Mouse (Mus musculus) A20 (cell line): Measurements from ENCODE around the gene Tmem169.
A peak's percentile ranks its signal among the peaks of the same experiment; 100 is the strongest.

Experiments
- DNase-seq: peaks from one replicate; pipeline ENCODE4 v3.0.0-alpha.2; 2011; ENCODE audit warnings: low read depth, low spot score

The Tmem169 gene

GRCm38 (mm10) chr1:72284539-72284938, 370 bp downstream of the Tmem169 start:
- no peak for DNase-seq

DNA sequence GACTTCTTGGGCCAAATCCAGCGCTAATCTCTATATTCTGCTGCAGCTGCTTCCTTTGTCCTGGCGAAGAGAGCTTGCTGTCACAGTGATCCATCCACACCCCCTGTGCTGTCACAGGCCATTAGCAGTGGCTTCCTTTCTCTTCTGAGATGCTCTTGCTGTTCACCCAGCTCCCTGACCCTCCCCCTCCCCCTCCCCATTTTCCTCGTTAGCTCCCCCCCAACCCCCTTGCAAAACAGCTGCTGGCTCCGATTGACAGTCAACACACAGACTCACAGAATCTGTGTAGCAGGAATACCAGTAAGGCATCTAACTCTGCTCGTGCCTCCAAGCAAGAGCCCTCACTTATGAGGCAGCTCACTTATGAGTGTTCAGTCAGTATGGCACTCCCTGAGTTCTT, 2.7 kb downstream of the Tmem169 start:
- no peak for DNase-seq

DNA sequence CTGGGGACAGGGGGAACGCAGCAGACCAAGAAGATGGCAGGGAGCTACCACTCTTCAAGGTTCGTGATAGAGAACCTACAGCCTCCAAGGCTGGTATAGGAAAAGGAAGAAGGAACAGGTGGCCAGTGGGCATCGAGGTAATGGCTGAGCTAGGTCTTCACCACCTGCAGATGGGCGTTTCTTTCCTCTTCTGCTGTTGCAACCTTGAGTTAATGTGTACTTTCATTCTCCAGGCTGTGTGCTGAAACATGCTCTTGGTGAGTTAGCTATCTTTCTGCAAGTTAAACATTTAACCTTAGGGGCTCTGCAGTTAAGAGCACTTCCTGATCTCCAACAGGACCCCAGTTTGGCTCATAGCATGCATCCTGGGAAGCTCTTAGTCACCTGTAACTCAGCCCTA, 3.7 kb downstream of the Tmem169 start:
- DNase-seq: no peak

DNA sequence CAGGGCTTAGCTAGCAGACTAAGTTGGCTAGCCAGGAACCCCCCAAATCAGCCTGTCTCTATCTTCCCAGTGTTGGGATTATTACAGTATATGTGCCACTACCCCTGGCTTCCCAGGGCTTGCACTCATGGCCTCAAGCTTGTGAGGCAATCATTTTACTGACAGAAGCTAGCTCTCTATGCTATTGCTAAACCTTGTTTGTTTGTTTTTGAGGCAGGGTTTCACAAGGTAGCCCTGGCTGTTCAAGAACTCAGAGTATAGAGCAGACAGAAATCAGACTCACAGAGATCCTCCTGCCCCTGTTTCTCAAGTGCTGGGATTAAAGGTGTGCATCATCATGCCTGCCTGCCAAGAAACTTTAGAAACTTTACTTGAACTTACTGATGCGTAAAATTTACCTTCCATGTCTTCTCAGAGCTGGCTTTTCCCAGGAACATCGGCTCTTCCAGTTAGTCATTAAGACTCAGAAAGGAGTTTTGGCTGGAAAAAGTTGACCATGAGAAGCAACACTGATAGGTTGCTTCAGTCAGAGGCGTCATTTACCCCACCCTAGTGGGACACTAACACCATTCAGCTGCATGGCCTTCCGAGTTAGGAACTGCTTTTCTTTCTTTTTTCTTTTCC, 4.5 kb downstream of the Tmem169 start:
- DNase-seq: no peak

- no peak for DNase-seq
Measured at GRCm38 (mm10) chr1:72290896-72291295, 6.7 kb downstream of the Tmem169 start.

GRCm38 (mm10) chr1:72291421-72291820, 7.3 kb downstream of the Tmem169 start:
- no peak for DNase-seq

GRCm38 (mm10) chr1:72291925-72292324, 7.8 kb downstream of the Tmem169 start:
- no peak for DNase-seq

DNA sequence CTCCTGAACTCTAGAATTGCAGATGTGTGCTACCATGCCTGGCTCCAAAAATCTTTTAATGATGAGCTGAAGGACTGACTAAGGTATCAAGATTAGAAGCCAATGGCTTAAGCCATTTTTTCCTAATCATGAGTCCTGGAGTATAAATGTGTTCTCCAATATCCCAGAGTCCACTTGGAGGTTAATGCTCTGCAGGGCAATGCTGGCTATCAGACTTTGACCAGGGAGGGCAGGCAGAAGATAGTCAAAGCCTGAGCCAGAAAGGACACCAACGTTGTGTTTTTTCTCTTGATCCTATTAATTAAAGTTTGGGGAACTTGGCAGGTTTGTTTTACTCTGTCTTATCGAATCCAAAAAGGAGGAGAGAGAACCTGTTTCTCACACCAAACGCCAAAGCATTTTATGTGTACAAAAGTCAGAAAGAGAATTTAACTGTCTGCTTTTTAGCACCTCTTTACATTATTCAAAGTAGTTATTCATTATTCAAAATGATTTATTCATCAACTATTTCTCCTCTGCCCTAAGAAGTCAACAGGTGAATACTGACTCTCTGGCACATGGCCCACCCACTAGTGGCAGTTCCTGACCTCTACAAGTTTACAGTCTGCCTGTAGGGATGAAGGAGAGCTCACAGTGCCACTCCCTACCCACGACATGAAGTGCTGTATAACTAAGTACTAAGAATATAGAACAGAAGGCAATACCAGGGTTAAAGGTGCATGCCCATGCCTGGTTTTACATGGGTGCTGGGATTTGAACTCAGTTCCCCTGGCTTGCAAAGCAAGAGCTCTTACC, 9.9 kb downstream of the Tmem169 start:
- no peak for DNase-seq

GRCm38 (mm10) chr1:72295746-72296145, 11.6 kb downstream of the Tmem169 start:
- DNase-seq: no peak

GRCm38 (mm10) chr1:72301845-72302244, 17.7 kb downstream of the Tmem169 start:
- DNase-seq: peak; percentile 40

DNA sequence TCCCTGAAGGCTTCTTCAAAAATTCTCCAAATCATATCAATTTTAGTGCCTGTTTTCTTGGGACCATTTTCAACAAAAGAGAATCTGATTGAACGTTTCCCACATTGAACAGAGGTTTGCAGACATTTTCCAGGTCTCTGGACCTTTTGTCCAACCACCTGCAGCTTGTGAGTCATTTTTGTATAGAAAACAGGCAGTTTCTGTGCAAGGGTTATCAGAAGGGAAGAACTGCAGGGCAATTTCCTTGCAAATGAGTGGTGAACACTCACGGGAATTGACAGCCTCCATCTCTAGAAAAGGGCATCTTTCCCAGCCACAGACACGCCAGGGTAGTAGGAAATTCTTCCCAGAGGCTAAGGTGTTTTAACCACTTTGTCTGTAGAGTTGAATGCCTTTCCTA, 22.1 kb downstream of the Tmem169 start:
- DNase-seq: no peak

GRCm38 (mm10) chr1:72306679-72307181, 22.6 kb downstream of the Tmem169 start:
- DNase-seq: peak; percentile 85

DNA sequence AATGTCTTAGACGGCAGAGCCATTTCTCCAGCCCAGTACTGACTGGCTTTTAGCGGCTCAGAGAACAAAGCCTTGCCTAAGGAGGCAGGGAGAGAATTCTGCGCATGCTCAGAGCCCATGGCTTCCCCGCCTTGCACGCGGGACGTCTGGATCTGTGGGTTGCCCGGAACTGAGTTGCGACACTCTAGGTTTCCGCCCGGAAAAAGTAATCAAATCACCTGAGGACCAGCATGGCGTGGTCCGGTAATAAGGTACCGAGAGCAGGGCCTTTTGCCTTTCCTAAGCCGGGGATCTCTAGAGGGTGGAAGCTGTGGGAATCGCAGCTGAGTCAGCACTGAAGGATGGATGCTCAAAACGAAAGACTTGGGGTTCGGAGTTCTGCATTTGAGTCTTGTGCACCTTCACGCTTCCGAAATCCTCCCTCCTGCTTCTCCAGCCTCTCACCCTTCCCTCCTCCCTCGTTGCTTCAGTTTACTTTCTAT, 23.2 kb downstream of the Tmem169 start, which contains the start of gene Xrcc5:
TSS of gene Xrcc5 (plus strand) at position 105 of the 482 bp plus-strand sequence.
- DNase-seq: peak; percentile 96

DNA sequence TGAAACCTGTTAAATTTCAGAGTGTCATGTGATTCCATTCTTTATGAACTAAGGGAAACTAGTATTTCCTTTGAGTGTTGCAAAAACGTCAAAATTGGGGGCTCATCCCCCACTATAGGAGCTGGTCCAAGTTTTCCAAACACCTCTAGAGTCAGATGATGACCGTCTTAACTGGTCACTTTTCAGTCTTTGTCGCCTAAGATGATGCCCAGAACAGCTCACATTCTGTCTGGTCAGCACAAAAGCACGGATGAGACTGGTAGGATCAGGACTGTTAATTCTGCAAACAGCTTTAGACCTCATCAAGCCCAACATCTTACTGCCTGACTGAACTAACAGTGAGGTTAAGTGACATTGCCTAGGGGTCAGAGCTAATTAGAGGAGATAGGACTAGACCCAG, 24.8 kb downstream of the Tmem169 start:
- DNase-seq: no peak

- no peak for DNase-seq
Measured at GRCm38 (mm10) chr1:72309744-72310424, 25.7 kb downstream of the Tmem169 start.

- DNase-seq: no peak
Measured at GRCm38 (mm10) chr1:72312701-72313398, 28.7 kb downstream of the Tmem169 start.

DNA sequence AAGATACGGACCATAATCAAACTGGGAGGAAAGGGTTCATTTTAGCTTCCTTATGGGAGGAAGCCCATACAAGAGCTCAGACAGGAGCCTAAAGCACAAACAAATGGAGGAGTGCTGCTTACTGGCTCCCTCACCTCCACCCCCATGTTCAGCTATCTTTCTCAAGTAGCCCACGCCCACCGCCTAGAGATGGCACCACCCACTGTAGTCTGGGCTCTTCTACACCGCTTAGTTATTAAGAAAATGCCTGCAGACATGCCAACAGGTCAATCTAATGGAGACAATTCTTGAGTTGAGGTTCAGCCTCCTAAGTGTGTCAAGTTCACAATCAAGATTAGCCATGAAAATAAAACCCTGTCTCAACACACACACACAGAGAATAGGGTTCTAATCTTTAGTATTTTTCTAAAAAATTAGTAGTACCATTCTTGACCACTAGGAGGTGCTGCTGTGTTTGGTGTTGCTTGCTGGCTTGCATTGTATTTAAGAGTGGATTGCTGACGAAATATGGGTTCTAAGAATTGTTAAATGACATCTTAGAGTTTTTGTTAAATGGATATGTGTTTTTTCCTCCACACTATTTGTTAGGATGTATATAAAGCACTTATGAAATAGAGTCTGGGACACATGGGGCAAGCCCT, 29.4 kb downstream of the Tmem169 start:
- DNase-seq: peak; percentile 65

- DNase-seq: no peak
Measured at GRCm38 (mm10) chr1:72315447-72315846, 31.3 kb downstream of the Tmem169 start.

DNA sequence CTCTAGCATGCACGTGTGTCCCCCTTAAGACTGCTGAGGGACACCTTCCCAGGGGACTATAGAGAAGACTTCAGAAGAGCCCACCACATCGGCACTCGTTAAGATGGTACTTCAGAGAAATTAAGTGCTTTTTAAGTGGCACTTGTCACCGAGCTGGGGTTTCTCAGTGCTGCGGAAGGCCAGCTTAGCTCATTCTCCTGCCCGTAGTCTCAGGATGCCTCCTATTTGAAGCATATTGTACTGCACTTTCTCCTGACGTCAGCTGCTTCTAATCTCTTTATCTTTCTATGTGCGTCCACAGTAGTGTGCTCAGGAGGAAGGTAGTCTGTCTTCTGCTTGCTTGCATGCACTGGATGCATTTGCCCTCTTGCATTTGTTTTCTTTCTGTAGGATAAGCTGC, 32.2 kb downstream of the Tmem169 start:
- DNase-seq: no peak

GRCm38 (mm10) chr1:72316901-72317300, 32.7 kb downstream of the Tmem169 start:
- no peak for DNase-seq

DNA sequence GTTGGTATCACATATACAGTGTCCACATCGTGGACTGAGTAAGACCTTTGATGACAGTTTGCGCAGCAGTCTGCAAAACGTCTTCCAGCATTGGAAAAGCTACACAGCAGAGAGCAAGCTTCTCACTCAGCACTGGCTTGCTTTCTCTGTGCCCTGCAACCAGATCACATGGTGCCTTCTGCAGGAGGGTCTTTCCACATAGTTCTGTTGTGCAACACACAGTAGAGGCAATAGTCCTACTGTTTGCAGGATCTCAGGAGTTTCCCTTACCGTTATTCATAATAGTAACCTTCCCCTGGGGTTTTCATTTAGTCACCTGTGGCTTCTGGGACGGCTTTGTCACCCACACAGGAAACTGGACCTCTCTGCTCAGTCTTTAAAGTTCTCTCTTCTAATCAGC, 36.6 kb downstream of the Tmem169 start:
- no peak for DNase-seq
